24 mouse cellular contexts compared by ENCODE assay signal in genomic region chr19:23071000-23071399, GRCm38 (mm10).
"Had no signal": no experiment of that assay in that cellular context is flagged by ENCODE, and none has a peak within 500 bp of the region (broad histone marks: within the 10 kb centered on the region; RNA-seq: fewer than 3 reads in every experiment).

No protein-coding gene starts in this region.

- H3K9ac ChIP-seq: embryonic facial prominence, embryonic 12.5 days; embryonic facial prominence, embryonic 13.5 days; embryonic facial prominence, embryonic 15.5 days; forebrain, embryonic 12.5 days; forebrain, embryonic 13.5 days; forebrain, embryonic 15.5 days; forebrain, postnatal 0 days had no signal

- H3K4me3 ChIP-seq: embryonic facial prominence, embryonic 10.5 days; embryonic facial prominence, embryonic 12.5 days; embryonic facial prominence, embryonic 13.5 days; embryonic facial prominence, embryonic 15.5 days; erythroblast, embryonic 14.5 days; forebrain, embryonic 10.5 days; forebrain, embryonic 12.5 days; forebrain, embryonic 13.5 days; forebrain, embryonic 15.5 days; gastrocnemius, adult 2 months; heart, adult 2 months had no signal

- DNase-seq: cerebellum, adult 9-10 months; cerebellum, adult 9-11 months; cerebellum, postnatal 10 days; cerebellum, postnatal 14 days; cerebellum, postnatal 25 days; cerebellum, postnatal 36 days; embryo, embryonic 11 days; forebrain, postnatal 0 days; gastrocnemius, adult 2 months; gastrocnemius, postnatal 10 days; gastrocnemius, postnatal 14 days; gastrocnemius, postnatal 25 days; gastrocnemius, postnatal 36 days; heart, adult 18-20 months; heart, adult 2 months had no signal

- H3K27ac ChIP-seq: embryonic facial prominence, embryonic 10.5 days; embryonic facial prominence, embryonic 12.5 days; embryonic facial prominence, embryonic 13.5 days; embryonic facial prominence, embryonic 15.5 days; forebrain, embryonic 10.5 days; forebrain, embryonic 12.5 days; forebrain, embryonic 13.5 days; forebrain, embryonic 15.5 days had no signal

- H3K9me3 ChIP-seq: embryonic facial prominence, embryonic 10.5 days; embryonic facial prominence, embryonic 12.5 days; embryonic facial prominence, embryonic 13.5 days; embryonic facial prominence, embryonic 15.5 days; forebrain, embryonic 10.5 days; forebrain, embryonic 12.5 days; forebrain, embryonic 13.5 days; forebrain, embryonic 15.5 days had no signal

- H3K4me1 ChIP-seq: embryonic facial prominence, embryonic 10.5 days; embryonic facial prominence, embryonic 12.5 days; embryonic facial prominence, embryonic 15.5 days; forebrain, embryonic 12.5 days; forebrain, embryonic 13.5 days; forebrain, embryonic 15.5 days had no signal

- H3K36me3 ChIP-seq: embryonic facial prominence, embryonic 10.5 days; embryonic facial prominence, embryonic 12.5 days; embryonic facial prominence, embryonic 13.5 days; embryonic facial prominence, embryonic 15.5 days; forebrain, embryonic 10.5 days; forebrain, embryonic 12.5 days; forebrain, embryonic 15.5 days had no signal
